Mouse (Mus musculus): ENCODE data around the gene Ndufaf8.

- TF ChIP-seq CTCF (IDR thresholded peaks at IDR 0.05; ENCODE audit: control insufficient read depth, insufficient read depth, low read length): no peak
- no peak for TF ChIP-seq POLR2A (IDR thresholded peaks at IDR 0.05; ENCODE audit: borderline replicate concordance, control insufficient read depth, low read depth, low read length)
These were observed 18.4 kb upstream of the Ndufaf8 start for GRCm38 (mm10) chr11:120080282-120080681.
